Mouse (Mus musculus) induced T-regulatory cell, adult 2 months (primary cell): ENCODE data around the gene Ldhal6b.
"Not testable (repeated sequence)": the region's sequence is repeated elsewhere in the genome, so short reads cannot be mapped to it uniquely, and the experiment has no call there.

Source experiments
- DNase-seq: peaks from one replicate; pipeline ENCODE4 v3.0.0-alpha.2; 2012; ENCODE audit warnings: low read depth

The Ldhal6b gene

GRCm38 (mm10) chr17:5418545-5418944 is at the start of gene Ldhal6b:
Gene Ldhal6b, minus strand, starts transcription at chr17:5418767.
- no peak for DNase-seq

GRCm38 (mm10) chr17:5467177-5467576 is 48.6 kb upstream of the Ldhal6b start:
- no peak for DNase-seq

- no peak for DNase-seq
Observed at GRCm38 (mm10) chr17:5466736-5467135, 48.2 kb upstream of the Ldhal6b start.

- no peak for DNase-seq
Observed at GRCm38 (mm10) chr17:5463912-5464311, 45.3 kb upstream of the Ldhal6b start.

GRCm38 (mm10) chr17:5453657-5454056 is 35.1 kb upstream of the Ldhal6b start:
- DNase-seq: no peak

- DNase-seq: no peak
Observed at GRCm38 (mm10) chr17:5443751-5444150, 25.2 kb upstream of the Ldhal6b start.

- DNase-seq: no peak
Observed at GRCm38 (mm10) chr17:5443260-5443659, 24.7 kb upstream of the Ldhal6b start.

GRCm38 (mm10) chr17:5442403-5442802 is 23.8 kb upstream of the Ldhal6b start:
- not testable (repeated sequence) for DNase-seq

GRCm38 (mm10) chr17:5440159-5440971 is 21.8 kb upstream of the Ldhal6b start, which contains the start of gene Tmem242:
Gene Tmem242, minus strand, starts transcription at chr17:5440259.
- DNase-seq: peak; percentile 95

- DNase-seq: no peak
Observed at GRCm38 (mm10) chr17:5439831-5440158, 21.2 kb upstream of the Ldhal6b start.

GRCm38 (mm10) chr17:5429772-5430133 is 11.2 kb upstream of the Ldhal6b start:
- DNase-seq: no peak

GRCm38 (mm10) chr17:5429090-5429771 is 10.7 kb upstream of the Ldhal6b start:
- peak; percentile 96 for DNase-seq

GRCm38 (mm10) chr17:5425204-5425603 is 6.6 kb upstream of the Ldhal6b start:
- DNase-seq: no peak

- no peak for DNase-seq
Observed at GRCm38 (mm10) chr17:5424156-5424555, 5.6 kb upstream of the Ldhal6b start.

- no peak for DNase-seq
Observed at GRCm38 (mm10) chr17:5421835-5422234, 3.3 kb upstream of the Ldhal6b start.

- DNase-seq: no peak
Observed at GRCm38 (mm10) chr17:5419771-5420518, 1.4 kb upstream of the Ldhal6b start.

- no peak for DNase-seq
Observed at GRCm38 (mm10) chr17:5419056-5419455, 489 bp upstream of the Ldhal6b start.

GRCm38 (mm10) chr17:5416518-5416917 is 2.0 kb downstream of the Ldhal6b start:
- no peak for DNase-seq

- DNase-seq: no peak
Observed at GRCm38 (mm10) chr17:5414041-5414440, 4.5 kb downstream of the Ldhal6b start.

- DNase-seq: no peak
Observed at GRCm38 (mm10) chr17:5413350-5413749, 5.2 kb downstream of the Ldhal6b start.

GRCm38 (mm10) chr17:5412740-5413139 is 5.8 kb downstream of the Ldhal6b start:
- no peak for DNase-seq

- no peak for DNase-seq
Observed at GRCm38 (mm10) chr17:5412301-5412700, 6.3 kb downstream of the Ldhal6b start.

- no peak for DNase-seq
Observed at GRCm38 (mm10) chr17:5411205-5411604, 7.4 kb downstream of the Ldhal6b start.
